Mouse (Mus musculus): ENCODE measurements at regions not wholly inside any gene's neighbourhood (a gene's known extent, or its start where the extent isn't known, plus 50 kb on each side); places are given as distances from the start of the nearest gene placed in this dataset.
A peak's percentile ranks its signal among the peaks of the same experiment; 100 is the strongest.
"Not testable (repeated sequence)": the region's sequence is repeated elsewhere in the genome, so short reads cannot be mapped to it uniquely, and the experiment has no call there.

DNA sequence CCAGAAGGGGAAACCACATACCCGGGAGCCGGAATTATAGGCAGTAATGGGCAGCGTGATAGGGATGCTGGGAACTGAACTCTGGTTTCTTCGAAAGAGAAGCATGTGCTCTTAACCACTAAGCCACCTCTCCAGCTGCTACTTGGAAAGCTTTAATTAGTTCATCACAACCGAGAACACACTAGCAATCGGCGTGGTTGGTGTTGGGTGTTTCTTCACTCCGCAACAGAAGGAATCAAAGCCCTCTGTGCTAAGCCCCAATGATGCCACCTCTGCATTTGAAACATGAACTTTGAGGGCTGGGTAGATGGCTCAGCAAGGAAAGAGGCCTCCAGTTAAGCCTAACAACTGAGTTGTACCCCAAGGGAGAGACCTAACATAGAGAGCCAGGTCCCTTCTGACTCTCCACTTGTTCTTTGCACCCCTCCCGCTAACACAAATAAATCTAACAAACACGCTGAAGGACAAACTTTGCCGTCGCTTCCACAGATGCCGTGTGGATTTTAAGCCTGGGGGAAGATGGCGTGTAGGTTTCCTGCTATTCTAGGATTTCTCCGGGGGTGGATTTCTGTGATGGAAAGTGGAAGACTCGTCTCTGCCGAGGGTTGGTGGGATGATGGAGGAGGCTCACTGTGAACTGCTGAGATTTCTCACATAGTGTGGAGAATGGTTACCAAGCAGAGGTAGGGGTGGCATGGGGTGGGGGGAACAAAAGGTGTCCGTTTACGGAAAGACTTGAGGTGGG, 257.4 kb downstream of the Diras2 start:
- DNase-seq (ENCODE audit: low spot score): no peak

DNA sequence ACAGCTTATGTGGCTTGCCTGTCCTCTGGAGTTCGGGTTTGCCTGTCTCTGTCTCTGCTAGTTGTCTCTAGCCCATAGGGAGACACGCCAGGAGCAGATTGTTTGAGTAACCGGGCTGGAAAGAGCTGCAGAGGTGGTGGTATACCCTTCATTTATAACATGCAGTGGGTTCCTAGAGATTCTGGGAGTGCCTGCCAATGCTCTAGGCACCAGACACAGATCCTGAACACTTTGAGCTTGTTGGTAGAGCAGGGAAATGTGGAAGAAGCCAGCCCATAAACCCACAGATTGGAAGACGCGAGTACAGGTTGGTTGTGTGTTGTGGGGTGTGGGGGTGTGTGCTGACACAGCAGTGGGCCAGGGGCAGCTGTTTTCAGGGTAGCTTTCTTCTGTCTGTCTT, 255.9 kb downstream of the Diras2 start:
- no peak for DNase-seq (ENCODE audit: low spot score)

DNA sequence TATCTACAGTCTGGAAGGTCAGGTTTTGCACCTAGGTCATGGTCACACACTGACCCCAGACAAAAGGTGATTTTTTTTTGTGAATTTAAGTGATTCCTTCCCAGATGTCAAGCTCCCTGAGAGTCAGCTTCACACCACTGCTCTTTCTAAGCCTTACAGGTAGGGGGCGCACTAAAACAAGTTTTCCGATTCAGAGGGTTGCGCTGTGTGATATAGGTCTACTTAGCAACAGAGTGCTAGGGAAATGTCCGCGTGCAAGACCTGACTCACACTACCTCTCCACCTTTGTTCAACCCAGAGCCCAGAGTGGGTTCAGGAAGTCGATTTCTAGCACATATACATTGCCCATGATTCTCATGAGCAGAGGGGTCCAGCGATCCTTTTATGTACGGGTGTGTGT, 255.4 kb downstream of the Diras2 start:
- DNase-seq (ENCODE audit: low spot score): peak; percentile 39

DNA sequence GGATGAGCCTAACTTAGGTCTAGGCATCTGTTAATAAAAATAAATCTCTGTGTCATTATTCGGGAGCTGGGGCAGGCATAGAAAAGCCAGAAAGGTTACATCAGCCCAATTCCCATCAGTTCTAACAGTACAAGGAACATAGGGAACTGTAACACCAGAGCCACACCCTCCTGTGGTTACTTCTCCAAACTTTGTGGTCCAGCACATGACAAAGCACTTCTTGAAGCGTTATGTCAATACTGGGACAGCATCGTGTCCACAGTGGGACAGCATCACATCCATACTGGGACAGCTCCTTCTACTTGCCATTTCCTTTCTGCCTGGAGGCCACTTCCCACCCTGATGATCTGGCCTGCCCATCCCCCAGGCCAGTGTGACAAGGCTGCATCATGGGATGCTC, 253.9 kb downstream of the Diras2 start:
- DNase-seq (ENCODE audit: low spot score): no peak

DNA sequence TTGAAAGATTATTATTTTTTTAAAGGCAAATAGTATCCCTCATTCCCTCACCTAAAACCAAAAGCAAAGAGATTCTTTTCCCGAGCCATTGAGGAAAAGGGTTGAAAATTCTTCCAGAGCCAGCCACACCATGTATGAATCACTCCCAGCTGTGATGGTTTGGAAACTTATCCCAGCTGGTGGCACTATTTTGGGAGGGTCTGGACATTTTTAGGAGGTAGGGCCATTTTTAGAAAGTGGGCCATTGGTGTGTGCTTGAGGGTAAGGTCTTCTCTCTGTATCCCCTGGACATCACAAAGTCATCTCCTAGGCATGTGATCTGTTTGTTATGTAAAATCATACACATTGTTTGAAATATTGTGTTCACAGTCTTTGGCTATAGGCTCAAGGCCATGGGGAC, 252.2 kb downstream of the Diras2 start:
- DNase-seq (ENCODE audit: low spot score): no peak

DNA sequence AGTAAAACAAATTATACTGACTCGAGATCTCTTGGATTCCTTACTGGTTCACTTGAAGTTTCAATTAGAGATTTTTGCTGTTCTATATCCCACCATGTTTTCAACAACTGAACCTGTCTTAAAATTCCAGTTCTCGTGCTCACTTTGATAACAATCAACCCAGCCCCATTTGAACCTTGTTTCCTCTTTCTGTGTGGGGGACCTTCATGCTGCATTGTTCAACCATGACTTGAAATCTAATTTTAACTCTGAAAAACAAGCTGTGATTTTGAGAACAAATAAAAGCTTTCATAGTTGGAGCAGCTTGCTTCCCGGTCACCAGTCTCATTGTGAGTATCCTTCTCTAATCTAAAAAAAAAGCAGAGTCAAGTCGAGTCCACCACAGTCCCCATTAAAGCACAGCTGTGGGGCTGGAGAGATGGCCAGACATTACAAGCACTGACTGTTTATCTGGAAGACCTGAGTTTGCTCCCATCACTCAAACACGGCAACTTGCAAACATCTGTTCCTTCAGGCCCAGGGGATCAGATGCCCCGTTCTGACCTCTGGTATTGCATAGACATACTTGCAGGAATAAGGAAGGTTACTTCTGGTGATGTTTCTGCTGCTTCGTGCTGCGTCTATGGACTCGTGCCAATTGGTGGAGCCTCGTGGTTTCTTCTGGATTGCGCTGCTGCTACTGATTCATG, 251.7 kb downstream of the Diras2 start:
- no peak for DNase-seq (ENCODE audit: low spot score)

DNA sequence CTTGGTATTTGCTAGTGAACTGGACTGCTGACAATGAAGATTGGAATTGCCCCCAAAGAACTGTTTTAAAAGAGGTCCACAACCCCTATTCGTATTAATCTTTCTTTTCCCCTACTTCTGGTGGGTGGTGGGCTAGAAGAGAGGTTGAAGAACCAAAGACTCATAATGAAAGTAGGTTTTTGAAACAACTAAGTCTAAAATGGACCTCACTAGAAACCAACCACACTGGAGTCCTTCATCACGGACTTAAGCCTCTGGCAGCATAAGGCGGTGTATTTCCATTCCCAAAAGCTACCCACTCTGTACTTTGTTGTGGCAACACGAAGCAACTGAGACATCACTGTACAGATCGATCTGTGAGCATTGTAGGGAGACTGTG, 251.1 kb downstream of the Diras2 start:
- no peak for DNase-seq (ENCODE audit: low spot score)

DNA sequence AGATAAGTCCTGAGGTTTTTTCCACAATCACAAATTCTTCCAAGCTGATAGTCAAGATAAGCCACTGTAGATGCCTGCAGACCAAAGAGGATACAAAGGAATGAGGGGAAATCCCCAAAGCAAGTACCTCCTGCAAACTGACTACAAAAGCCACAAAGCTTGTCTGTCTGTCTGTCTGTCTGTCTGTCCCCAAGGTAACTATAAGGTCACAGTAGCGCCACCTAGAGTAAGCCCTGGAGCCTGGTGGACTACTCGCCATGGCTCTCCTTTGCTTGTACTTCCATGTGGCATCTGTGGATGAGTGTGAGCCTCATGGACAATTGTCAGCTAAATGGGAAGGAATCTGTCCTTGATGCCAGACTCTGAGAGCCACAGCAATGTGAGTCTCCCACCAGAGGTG, 249.8 kb downstream of the Diras2 start:
- no peak for DNase-seq (ENCODE audit: low spot score)

DNA sequence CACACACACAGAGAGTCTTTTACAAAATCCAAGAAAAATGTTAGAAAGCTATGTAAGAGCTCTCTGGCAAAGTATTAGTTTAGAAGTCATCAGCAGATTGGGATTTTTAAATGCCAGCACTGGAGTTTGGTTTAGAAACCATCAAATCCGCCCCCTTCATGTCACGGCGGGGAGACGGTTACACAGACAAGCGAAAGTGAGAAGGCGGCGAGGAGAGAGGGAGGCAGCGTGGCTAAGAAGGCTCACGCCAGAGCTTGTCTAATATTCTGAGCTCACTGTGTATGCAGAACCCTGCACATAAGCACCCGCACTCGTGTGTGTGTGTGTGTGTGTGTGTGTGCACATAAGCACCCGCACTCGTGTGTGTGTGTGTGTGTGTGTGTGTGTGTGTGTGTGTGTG, 248.6 kb downstream of the Diras2 start:
- DNase-seq (ENCODE audit: low spot score): peak; percentile 49

DNA sequence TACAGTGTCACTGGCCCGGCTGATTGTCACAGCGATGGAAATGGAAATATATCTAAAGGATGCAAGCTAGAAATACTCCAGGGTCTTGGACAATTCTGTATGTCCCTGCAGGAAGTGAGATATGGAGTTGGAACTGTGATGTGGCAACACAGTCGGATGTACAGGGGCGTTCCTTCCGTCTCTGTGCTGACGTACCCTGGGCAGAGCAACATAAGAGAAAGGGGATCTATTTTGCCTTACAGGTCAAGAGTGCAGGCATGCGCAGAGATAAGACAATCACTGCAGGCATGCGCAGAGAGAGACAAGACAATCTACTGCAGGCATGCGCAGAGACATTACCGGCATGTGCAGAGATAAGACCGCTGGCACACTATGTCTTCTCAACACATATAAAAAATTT, 247.6 kb downstream of the Diras2 start:
- no peak for DNase-seq (ENCODE audit: low spot score)

DNA sequence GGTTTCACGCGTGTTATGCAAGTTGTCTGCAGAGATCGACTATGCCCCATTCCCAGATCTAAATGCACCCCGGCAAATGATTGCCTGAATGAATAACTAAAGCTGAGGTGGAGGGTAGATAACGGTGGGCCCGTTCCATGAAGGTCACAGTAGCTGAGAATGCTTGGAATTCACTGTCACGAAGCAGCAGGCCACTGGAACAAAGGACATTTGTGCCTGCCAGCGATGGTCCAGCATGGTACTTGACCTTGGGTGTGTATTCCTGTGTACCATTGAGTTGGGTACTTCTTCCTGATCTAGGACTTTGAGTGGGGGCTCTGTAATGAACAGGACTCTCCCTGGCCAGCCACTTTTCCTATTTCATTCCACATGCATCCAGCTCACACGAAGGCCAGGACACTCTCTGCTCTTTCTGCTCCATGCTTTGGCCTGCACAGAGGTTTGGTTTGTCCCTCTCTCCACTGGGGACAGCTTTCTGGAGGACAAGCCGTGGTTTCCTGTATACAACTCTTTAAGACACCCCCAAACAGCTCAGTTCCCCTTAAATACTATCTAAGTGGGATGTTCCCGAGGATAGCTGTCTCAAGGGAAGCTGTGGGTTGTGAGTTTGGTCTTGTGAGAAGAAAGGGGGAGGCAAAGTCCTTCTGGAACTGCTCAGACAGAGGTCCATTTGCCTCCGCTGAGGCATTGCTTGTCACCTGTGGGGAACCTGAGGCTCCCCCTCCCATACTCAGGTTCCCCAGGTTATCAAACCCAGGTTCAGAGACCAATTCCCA, 246.9 kb downstream of the Diras2 start:
- no peak for DNase-seq (ENCODE audit: low spot score)

DNA sequence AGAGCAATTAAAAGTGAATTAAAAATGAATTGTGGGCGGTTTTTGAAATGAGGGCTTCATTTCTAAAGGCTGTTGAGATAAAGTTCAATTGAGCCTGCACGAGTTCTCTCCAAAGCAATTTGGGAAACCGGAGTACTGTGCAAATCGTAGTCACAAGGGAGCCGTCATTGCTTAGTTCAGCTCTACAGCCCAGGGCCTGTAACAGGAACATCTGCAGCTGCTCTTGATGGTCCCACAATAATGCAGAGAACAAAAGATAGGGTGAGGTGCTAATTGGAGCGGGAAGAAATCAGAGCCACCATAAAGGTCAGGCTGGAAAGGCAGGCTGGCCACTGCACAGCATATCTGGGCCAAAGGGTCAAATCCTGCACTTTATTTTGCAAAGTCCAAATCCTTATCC, 242.7 kb downstream of the Diras2 start:
- DNase-seq (ENCODE audit: low spot score): no peak

DNA sequence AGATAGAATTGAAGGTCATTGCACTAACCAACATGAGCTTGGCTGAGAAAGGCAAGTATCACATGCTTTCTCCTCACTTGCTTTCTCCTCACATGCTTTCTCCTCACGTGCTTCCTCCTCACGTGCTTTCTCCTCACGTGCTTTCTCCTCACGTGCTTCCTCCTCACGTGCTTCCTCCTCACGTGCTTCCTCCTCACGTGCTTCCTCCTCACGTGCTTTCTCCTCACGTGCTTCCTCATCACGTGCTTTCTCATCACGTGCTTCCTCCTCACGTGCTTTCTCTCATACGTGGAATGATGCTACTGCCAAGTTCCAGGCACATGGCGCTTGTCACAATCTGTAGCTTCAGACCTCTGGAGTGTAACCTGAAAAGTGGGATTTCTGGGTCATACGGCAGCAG, 235.2 kb downstream of the Diras2 start:
- DNase-seq (ENCODE audit: low spot score): no peak

DNA sequence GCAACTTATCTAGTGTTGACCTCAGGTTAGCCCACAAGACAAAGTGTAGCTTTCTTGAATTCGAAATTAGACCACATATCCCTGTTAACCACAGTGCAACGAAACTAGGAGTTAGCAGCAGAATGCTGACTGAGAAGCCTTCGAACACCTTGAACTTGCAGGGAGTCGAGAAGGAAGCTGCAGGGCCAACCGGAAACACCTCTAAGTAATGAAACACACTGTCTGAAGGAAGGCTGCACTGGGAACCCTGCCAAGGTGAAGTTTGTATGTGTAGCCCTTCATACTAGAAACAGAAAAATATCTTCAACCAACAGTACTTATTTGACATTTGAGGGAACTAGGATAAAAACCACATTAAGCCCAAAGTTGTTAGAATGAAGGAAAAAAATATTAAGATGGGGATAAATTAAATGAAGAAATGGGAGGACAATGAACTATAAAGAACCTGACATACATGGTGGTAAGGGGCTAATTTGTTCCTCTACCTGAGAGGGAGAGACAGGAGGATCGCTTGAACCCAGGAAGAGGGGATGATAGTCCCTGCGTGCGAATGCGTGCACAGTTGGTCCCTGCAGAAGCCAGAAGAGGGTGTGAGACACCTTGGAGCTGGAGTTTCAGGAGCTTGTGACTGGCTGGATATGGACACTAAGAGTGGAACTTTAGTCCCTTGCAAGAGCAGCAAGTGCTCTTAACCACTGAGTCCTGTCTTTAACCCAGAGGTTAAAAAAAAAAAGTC, 234.4 kb downstream of the Diras2 start:
- DNase-seq (ENCODE audit: low spot score): no peak

DNA sequence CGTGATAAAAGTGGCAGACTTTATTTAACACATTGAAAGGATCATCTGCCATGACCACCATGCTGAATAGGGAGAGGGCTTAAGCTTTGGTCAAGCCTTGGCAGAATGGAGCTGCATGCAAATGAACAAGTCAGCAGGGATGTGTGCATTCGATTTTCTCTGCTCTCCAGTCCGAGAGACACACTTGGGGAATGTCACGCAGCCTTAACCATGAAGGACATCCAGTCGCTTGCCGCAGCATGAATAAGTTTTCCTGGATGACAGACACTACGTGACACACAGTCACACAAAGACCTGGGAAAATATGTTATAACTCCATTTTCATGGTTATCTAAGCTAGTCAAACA, 233.8 kb downstream of the Diras2 start:
- DNase-seq (ENCODE audit: low spot score): no peak

DNA sequence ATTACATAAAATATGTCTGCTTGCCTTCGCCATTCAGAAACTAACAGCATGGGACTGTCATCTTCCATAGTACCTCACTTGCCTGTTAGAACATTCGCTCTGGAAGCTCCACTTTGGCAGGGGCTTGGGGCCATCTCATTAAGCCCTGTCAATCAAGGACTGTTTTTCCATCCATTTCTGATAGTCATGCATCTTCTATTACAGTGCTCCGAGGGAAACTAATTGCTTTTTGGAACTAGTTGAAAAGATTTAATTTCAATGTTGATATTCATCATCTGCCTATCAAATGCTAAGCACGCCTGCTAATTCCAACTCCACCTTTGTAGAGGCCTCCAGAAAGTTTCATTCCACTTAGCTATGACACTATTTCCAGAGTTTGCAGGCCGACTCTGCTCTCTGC, 232.7 kb downstream of the Diras2 start:
- no peak for DNase-seq (ENCODE audit: low spot score)

DNA sequence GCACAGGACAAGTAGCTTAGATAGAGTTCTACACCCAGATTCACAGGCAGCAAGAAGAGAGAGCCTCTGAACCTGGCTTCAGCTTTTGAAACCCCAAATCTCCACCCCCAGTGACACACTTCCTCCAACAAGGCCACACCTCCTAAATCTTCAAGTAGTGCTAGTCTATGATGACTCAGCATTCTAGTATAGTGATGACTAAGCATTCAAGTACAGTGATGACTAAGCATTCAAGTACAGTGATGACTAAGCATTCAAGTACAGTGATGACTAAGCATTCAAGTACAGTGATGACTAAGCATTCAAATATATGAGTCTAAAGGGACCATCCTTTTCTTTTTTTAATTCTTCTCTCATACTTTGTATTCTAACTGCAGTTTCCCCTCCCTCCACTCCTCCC, 225.8 kb downstream of the Diras2 start:
- not testable (repeated sequence) for DNase-seq (ENCODE audit: low spot score)

DNA sequence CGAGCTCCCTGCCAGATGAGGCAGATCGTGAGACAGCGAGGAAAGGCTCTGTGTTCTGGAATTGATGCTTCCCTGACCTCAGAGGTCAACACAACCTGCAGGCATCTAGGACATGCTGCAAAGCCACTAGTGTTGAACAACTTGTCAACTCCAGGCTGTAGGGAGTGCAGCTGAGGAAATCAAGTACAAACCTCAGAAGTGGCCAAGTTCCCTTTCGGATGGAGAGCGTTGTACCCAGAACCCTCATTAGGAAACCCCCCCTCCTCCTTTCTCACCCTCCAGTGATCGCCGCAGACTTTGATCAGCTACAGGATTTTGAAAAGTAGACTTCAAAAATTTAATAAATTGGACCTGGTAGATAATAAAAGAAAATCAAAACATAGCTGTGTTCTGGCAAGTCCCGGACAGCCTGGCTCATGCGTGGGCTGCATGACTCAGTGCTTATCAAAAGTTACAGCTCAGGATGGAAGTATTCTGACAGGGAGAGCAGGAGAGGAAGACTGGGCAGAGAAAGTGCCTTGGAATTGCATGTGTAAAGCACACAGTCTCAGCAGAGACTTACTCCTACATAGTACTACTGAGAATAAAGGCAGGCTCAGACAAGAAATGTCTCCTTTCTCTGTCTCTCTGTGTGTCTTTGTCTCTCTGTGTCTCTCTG, 224.2 kb downstream of the Diras2 start:
- no peak for DNase-seq (ENCODE audit: low spot score)

DNA sequence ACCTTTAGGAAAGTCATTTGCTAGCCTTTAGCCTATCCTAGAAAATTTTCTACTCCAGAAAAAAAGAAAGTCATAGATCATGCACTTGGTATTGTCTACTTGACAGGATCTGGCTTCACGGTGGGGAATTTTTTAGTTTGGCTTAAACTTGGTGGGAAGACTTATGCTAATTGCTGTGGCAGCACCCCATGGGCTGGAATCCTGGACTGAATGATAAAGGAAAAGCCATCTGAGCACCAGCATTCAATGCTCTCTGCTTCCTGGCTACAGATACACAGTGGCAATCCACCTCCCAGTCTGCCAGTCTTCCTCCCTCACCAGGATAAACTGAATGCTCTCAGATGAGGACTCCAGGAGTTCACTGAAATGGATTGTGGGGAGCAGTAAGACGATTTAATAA, 220.1 kb downstream of the Diras2 start:
- no peak for DNase-seq (ENCODE audit: low spot score)

DNA sequence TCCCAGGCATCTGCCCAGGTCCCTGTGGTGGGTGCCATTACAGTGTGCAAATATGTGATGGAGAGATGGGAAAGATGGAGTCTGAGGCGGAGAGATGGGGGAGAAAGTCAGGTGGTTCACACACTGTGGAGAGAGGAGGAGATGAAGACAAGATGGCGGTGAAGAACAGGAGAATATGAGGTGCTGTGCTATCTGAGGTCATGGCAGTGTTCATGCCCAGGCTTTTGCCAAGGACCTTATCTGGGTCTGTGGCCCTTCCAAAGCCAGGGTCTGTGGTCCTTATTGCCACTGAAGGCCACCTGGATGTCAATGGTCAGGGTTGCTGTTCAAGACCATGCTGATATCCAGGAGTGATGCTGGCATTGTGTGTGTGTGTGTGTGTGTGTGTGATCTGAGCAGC, 212.8 kb downstream of the Diras2 start:
- DNase-seq (ENCODE audit: low spot score): no peak

DNA sequence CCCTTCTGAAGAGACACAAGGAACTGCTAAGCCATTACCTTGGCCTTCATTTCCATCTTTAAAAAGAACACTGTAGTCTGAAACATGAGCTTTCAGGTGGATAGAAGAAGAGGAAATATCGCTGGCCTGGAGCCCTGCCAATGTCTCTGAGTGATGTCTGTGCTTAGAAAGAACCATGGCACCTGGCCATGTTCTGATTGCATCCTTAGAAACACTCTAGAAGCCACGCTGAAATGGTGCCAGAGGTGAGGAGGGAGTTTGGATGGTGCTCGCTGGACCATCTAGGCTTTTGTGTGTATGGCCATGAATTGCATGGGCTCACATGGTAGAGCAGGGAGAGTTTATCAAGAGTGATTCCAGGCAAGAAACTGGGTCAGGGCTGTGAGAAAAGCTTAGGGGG, 207.4 kb downstream of the Diras2 start:
- no peak for DNase-seq (ENCODE audit: low spot score)

DNA sequence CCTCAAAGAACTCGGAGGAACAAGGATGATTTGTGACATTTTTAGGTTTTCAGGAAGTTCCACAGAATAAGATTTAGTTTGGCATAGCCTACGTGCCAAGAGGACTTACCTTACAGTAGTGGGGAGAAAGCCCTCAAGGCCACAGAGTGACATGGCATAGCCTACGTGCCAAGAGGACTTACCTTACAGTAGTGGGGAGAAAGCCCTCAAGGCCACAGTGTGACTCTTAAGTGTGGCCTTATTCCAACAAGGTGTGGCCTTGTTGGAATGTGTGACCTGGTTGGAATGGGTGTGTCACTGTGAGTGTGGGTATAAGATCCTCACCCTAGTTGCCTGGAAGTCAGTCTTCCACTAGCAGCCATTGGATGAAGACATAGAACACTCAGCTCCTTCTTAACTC, 206.7 kb downstream of the Diras2 start:
- not testable (repeated sequence) for DNase-seq (ENCODE audit: low spot score)

Data from left cerebral cortex, adult 11 months (tissue).